Mouse (Mus musculus): ENCODE data around the gene Trappc10. TPM values are rescaled to one million over a fixed set of nuclear protein-coding genes. Genes with fewer than 3 reads are reported as not detected.
"Not testable (repeated sequence)": the region's sequence is repeated elsewhere in the genome, so short reads cannot be mapped to it uniquely, and the experiment has no call there.

The Trappc10 gene
- polyA plus RNA-seq, 1 experiment from 2014 or later: 16.1 TPM

DNA sequence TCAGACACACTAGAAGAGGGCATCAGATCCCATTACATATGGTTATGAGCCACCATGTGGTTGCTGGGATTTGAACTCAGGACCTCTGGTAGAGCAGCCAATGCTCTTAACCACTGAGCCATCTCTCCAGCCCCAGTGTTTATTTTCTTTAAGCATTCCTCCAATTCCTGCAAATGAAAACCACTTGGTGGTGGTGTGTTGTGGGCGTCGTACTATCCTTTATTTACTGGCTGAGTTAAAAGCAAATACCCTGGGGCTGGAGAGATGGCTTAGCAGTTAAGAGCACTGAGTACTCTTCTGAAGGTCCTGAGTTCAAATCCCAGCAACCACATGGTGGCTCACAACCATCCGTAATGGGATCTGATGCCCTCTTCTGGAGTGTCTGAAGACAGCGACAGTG is 58.4 kb downstream of the Trappc10 start:
- Histone ChIP-seq H3K36me3 (peaks cover 63% of the 10 kb centered on the region), H3K27ac (replicated peaks) (peak overlapping the region; percentile 84; the same call in 1 of the 2 replicates), H3K4me1 (peaks cover 18% of the 10 kb centered on the region)
- not testable (repeated sequence) for H3K4me3 ChIP-seq (replicated peaks); H3K4me2 ChIP-seq (replicated peaks); H3K9me3 ChIP-seq (replicated peaks); H3K27me3 ChIP-seq; ATAC-seq (ENCODE audit: insufficient number of reproducible peaks, low FRiP score, low TSS enrichment, low read depth); H3K9ac ChIP-seq
- WGBS: 71% methylated on average over 4 of the region's 4 CpGs

DNA sequence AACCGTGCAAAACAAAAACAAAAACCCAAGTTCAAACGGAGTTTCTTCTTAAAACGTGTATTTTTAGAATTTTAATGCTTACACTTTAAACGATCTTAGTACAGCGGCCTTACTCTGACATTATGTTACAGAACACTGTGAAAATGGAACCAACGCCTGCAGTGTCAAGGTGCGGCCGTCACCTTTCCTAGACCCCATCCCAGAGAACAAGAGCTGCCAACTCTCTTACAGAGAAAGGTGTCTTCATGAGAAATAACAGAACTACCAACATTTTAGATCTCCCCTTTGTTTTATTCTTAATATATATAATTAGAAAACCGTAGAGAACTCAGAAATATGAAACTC is 59.1 kb downstream of the Trappc10 start:
- Histone ChIP-seq H3K4me2 (replicated peaks) (peak overlapping the region; percentile 94), H3K27me3 (no peaks in the 10 kb centered on the region), H3K4me1 (peaks cover 18% of the 10 kb centered on the region), H3K9ac (0 out of 2 replicates have a peak overlapping the region, but pooled peaks have one; percentile 7), H3K4me3 (replicated peaks) (peak overlapping the region; percentile 70), H3K27ac (replicated peaks) (peak overlapping the region; percentile 84), H3K36me3 (peaks cover 63% of the 10 kb centered on the region), H3K9me3 (replicated peaks) (no peaks in the 10 kb centered on the region)
- no peak for ATAC-seq (ENCODE audit: insufficient number of reproducible peaks, low FRiP score, low TSS enrichment, low read depth)
- WGBS: 14% methylated on average over 9 of the region's 9 CpGs

DNA sequence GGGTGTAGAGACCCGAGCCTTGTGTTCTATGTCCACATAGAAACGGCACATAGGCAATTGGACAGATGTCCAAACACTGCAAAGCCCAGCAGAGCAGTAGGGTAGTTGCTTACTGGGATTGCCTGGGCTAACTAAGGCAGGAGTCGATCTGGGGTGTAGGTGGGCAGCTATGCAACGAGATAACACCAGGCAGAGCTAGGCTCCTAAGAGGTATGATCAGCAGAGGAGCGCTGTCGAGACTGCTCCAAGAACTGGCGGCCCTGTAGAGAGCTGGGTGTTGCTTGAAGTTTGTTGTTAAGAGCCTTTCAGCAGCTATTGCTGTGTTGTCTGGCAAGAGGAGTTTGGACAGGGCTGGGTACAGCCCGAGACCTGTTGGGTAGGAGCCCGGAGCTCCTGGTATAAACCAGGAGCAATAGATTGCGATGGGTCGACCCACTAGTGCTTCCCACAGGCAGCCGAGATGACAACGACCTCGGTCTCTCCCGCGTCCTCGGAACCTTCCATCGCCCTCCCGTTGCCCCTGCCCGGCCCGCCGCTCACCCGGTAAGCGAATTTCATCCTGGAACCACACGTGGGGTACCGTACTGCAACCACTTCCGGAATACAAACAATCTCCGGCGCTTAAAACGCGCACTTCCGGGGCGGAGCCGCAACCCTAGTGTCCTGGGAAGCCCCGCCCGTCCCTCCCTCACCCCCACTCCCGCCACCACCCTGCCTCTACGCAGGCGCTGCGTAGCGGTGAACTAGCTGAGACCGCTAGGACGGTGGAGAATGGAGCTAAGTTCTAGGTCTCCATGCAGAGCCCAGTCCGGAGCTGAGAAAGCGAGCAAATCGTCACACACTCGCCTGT is 59.7 kb downstream of the Trappc10 start, which contains the start of gene Pwp2:
Gene Pwp2 (minus strand): TSS at position 619 of the 850 bp plus-strand sequence.
- peak within 1 kb of the TSS; percentile 84 for H3K27ac ChIP-seq (replicated peaks)
- H3K9ac ChIP-seq: peak within 1 kb of the TSS; percentile 64
- H3K36me3 ChIP-seq: peaks cover 63% of the 10 kb centered on the region
- peak within 1 kb of the TSS; percentile 94 for H3K4me2 ChIP-seq (replicated peaks)
- no peaks in the 10 kb centered on the region for H3K9me3 ChIP-seq (replicated peaks)
- peak; percentile 92 for ATAC-seq (ENCODE audit: insufficient number of reproducible peaks, low FRiP score, low TSS enrichment, low read depth)
- H3K4me1 ChIP-seq: peaks cover 18% of the 10 kb centered on the region
- no peaks in the 10 kb centered on the region for H3K27me3 ChIP-seq
- peak within 1 kb of the TSS; percentile 70 for H3K4me3 ChIP-seq (replicated peaks)
- WGBS: 2% methylated on average over 47 of the region's 47 CpGs

DNA sequence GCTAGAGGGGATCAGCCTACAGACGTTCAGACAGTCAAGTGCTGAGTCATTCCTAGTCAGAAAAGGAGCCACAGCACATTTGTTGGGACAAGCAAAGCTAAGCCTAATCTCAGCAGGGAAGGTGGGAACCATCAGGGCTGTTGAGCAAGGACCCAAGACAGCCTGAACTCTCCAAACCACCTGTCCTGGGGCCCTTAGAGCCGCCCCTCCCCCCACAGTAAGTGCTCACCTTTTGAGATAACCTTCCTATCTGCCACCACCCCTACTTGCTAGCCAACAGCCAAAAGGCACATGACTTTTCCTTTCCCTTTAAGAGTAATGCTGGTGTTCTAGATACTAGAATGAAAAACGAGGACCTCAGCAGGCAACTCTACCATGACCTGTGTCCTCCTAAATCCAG is 60.9 kb downstream of the Trappc10 start:
- Histone ChIP-seq H3K4me1 (peaks cover 18% of the 10 kb centered on the region), H3K27me3 (no peaks in the 10 kb centered on the region), H3K9ac (no peak overlapping the region), H3K27ac (replicated peaks) (no peak overlapping the region), H3K36me3 (peaks cover 63% of the 10 kb centered on the region), H3K4me2 (replicated peaks) (no peak overlapping the region), H3K4me3 (replicated peaks) (no peak overlapping the region; the same call in 1 of the 2 replicates), H3K9me3 (replicated peaks) (no peaks in the 10 kb centered on the region)
- 86% methylated on average over 3 of the region's 3 CpGs for WGBS
- ATAC-seq (ENCODE audit: insufficient number of reproducible peaks, low FRiP score, low TSS enrichment, low read depth): no peak

DNA sequence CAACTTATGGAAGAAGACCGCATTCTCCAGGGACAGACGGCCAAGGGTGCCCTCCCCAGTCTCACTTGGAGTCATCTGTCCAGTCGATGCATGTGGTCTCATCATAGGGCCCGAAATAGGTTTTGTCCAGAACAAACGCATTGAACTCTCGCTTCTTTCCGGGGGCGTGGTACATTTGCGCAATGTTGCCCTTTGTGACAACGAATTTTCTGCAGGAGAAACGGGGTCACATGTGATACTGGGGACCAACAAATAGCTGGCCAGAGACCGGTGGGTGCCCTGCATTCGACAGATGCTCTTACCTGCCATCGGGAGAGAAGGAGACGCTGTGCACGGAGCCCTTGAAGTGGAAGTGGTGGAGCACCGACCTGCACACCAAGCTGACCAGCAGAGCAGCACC is 62.1 kb downstream of the Trappc10 start:
- Histone ChIP-seq H3K9ac (no peak overlapping the region), H3K36me3 (peaks cover 63% of the 10 kb centered on the region), H3K27me3 (no peaks in the 10 kb centered on the region), H3K4me3 (replicated peaks) (no peak overlapping the region), H3K9me3 (replicated peaks) (no peaks in the 10 kb centered on the region), H3K4me1 (peaks cover 18% of the 10 kb centered on the region), H3K4me2 (replicated peaks) (no peak overlapping the region), H3K27ac (replicated peaks) (no peak overlapping the region)
- no peak for ATAC-seq (ENCODE audit: insufficient number of reproducible peaks, low FRiP score, low TSS enrichment, low read depth)
- WGBS: 93% methylated on average over 17 of the region's 17 CpGs

DNA sequence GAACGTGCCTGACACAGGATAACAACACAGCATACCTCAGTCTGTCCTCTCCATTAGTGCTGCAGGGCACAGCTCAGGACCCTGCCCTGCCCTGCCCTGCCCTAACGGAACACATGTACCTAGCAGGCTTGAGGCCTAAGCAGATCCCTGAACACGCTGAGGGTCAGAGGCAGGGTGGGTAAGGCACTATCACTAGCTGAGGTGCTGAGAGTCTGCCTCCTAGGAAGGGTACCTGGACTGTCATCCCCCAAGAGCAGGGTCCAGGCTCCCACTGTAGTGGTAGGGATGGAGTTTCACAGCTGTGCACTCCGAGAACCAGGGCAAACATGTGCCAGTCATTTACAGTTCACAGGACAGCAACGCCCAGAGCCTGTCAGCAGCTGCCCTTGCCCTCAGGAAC is 70.0 kb downstream of the Trappc10 start:
- peaks cover 5% of the 10 kb centered on the region; the same call in 1 of the 2 replicates for H3K4me1 ChIP-seq
- H3K4me2 ChIP-seq (replicated peaks): no peak overlapping the region
- no peak overlapping the region for H3K27ac ChIP-seq (replicated peaks)
- peaks cover 87% of the 10 kb centered on the region for H3K36me3 ChIP-seq
- H3K27me3 ChIP-seq: no peaks in the 10 kb centered on the region
- H3K9ac ChIP-seq: no peak overlapping the region
- WGBS: 84% methylated on average over 5 of the region's 5 CpGs
- H3K4me3 ChIP-seq (replicated peaks): no peak overlapping the region
- ATAC-seq (ENCODE audit: insufficient number of reproducible peaks, low FRiP score, low TSS enrichment, low read depth): no peak
- no peaks in the 10 kb centered on the region for H3K9me3 ChIP-seq (replicated peaks)

DNA sequence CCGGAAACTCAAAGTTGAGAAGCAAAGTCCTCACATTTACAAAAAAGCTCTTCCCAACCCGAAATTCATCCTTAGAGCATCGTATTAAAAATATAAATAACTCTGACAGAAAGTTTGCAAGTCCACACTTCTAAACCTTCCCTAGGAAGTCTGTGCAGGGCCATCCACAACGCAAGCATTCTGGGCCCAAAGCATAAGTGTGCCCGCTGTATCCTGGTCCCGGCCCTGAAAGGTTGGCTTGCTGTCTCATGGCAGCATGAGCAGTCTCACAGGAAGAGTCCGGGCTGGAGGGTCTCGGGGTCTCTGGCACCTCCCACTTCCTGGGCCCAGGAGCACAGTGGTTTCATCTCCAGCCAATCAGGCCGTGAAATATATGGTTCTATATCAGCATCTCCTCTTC is 72.9 kb downstream of the Trappc10 start:
- Histone ChIP-seq H3K4me1 (peaks cover 16% of the 10 kb centered on the region), H3K9ac (no peak overlapping the region), H3K4me2 (replicated peaks) (no peak overlapping the region), H3K27me3 (no peaks in the 10 kb centered on the region), H3K36me3 (peaks cover 71% of the 10 kb centered on the region), H3K9me3 (replicated peaks) (no peaks in the 10 kb centered on the region), H3K4me3 (replicated peaks) (no peak overlapping the region), H3K27ac (replicated peaks) (no peak overlapping the region)
- 88% methylated on average over 9 of the region's 9 CpGs for WGBS
- no peak for ATAC-seq (ENCODE audit: insufficient number of reproducible peaks, low FRiP score, low TSS enrichment, low read depth)

DNA sequence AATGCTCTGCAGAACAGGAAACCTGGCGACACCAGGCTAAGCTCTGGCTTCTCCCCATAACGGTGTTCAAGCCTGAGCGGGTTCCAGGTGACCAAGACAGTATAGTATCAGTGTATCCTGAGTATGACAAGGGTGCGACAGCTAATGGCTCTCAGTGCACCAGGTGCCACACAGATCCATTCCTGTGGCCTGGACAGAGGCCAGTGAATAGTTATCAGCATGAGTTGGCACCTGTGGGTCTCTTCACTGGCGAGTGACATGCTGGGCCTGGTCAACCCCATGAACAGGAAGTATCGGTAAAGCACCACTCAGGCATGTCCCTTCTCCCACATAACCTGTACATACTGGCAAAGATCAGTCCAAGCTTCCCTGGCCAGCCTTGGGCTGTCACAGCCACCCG is 73.4 kb downstream of the Trappc10 start:
- 91% methylated on average over 7 of the region's 7 CpGs for WGBS
- no peaks in the 10 kb centered on the region for H3K27me3 ChIP-seq
- no peaks in the 10 kb centered on the region for H3K9me3 ChIP-seq (replicated peaks)
- no peak for ATAC-seq (ENCODE audit: insufficient number of reproducible peaks, low FRiP score, low TSS enrichment, low read depth)
- no peak overlapping the region for H3K4me2 ChIP-seq (replicated peaks)
- no peak overlapping the region for H3K27ac ChIP-seq (replicated peaks)
- H3K36me3 ChIP-seq: peaks cover 71% of the 10 kb centered on the region
- no peak overlapping the region for H3K9ac ChIP-seq
- no peak overlapping the region for H3K4me3 ChIP-seq (replicated peaks)
- H3K4me1 ChIP-seq: peaks cover 16% of the 10 kb centered on the region

DNA sequence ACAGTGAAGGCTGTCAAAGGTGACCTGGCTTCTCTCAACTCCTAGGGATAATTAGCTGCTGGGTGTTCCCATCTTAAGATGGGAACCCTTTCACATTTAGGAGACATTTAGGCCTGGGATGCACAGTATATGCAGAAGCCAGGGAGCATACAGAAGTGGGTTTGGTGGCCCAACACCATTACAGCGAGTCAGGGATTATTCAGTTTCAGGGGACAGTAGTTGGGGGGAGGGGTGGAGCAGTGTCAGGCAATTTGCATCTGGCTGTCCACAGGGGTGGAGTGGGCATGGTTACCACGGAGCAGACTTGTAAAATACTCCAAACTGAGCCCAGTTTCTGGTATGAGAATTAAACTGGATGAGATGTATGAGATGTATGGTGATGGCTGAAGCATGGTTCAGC is 74.0 kb downstream of the Trappc10 start:
- no peak overlapping the region for H3K27ac ChIP-seq (replicated peaks)
- 72% methylated on average over 2 of the region's 2 CpGs for WGBS
- H3K9ac ChIP-seq: no peak overlapping the region
- peak overlapping the region; percentile 80 for H3K4me2 ChIP-seq (replicated peaks)
- H3K36me3 ChIP-seq: peaks cover 71% of the 10 kb centered on the region
- H3K9me3 ChIP-seq (replicated peaks): no peaks in the 10 kb centered on the region
- peaks cover 16% of the 10 kb centered on the region for H3K4me1 ChIP-seq
- no peaks in the 10 kb centered on the region for H3K27me3 ChIP-seq
- peak overlapping the region; percentile 94; the same call in 1 of the 2 replicates for H3K4me3 ChIP-seq (replicated peaks)
- ATAC-seq (ENCODE audit: insufficient number of reproducible peaks, low FRiP score, low TSS enrichment, low read depth): no peak

DNA sequence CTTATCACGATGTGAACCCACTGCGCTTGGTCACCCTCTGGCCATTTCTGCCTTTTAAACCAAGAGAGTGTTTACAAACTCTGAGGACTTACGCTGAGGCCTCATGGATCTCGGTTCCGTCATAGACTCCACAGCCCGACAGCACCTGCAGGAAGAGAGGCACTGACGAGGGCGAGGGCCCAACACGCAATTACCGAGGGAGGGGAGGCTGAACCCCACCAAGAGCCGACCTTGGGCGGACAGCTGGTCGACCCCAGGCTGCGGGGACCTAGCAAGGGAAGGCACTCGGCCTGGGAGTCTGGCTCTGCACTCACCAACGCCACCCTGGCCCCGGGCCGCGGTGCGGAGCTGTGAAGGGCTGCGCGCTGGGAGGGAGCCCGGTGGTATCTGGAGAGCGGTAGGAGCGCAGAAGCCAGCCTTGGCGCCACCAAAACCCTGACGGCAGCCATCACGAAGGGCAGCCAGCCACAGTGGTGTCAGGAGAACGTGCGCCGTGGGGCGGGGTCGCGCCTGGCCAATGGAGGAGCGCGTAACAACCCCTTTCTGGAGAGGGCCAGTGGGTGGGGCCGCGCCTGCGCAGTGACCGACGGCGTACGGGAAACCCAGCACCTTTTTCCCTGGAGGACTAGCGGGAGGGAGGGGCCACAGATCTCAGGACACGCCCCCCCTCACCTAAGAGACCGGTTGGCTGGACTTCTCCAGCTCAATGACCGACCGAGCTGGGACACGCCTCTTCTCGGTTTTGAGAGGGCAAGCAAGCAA is 75.0 kb downstream of the Trappc10 start, which contains the start of gene D10Jhu81e:
Gene D10Jhu81e (minus strand): TSS at position 502 of the 762 bp plus-strand sequence.
- WGBS: 1% methylated on average over 50 of the region's 50 CpGs
- Histone ChIP-seq H3K27ac (replicated peaks) (peak within 1 kb of the TSS; percentile 79), H3K36me3 (peaks cover 71% of the 10 kb centered on the region), H3K4me3 (replicated peaks) (peak within 1 kb of the TSS; percentile 94), H3K9ac (peak within 1 kb of the TSS; percentile 94), H3K27me3 (no peaks in the 10 kb centered on the region), H3K9me3 (replicated peaks) (no peaks in the 10 kb centered on the region), H3K4me1 (peaks cover 16% of the 10 kb centered on the region), H3K4me2 (replicated peaks) (peak within 1 kb of the TSS; percentile 80)
- peak; percentile 96 for ATAC-seq (ENCODE audit: insufficient number of reproducible peaks, low FRiP score, low TSS enrichment, low read depth)

DNA sequence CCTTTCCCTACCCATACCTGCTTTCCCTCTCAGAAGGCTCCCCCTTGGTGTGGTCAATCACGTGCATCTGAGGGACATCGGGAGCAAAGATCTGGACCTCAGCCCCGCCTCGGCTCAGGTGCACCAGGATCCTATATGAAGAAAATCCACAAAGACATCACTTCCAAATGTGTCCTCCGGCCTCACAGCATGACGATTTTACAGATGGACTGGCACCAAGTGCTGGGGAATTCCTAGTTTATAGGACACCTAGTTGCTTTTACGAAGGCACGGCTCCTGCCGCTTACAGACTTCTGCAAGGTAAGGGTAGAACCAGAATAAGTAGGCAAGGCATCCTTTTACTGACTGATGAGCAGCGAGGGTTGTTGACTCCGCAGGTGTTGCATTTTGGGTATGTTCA is 75.6 kb downstream of the Trappc10 start:
- H3K36me3 ChIP-seq: peaks cover 69% of the 10 kb centered on the region
- peak overlapping the region; percentile 94 for H3K4me3 ChIP-seq (replicated peaks)
- H3K9ac ChIP-seq: peak overlapping the region; percentile 94
- WGBS: 81% methylated on average over 11 of the region's 11 CpGs
- no peak overlapping the region for H3K27ac ChIP-seq (replicated peaks)
- peak overlapping the region; percentile 80 for H3K4me2 ChIP-seq (replicated peaks)
- ATAC-seq (ENCODE audit: insufficient number of reproducible peaks, low FRiP score, low TSS enrichment, low read depth): no peak
- H3K9me3 ChIP-seq (replicated peaks): no peaks in the 10 kb centered on the region
- H3K4me1 ChIP-seq: peaks cover 16% of the 10 kb centered on the region
- H3K27me3 ChIP-seq: no peaks in the 10 kb centered on the region

Data from embryonic facial prominence, embryonic 15.5 days (tissue).